Mouse (Mus musculus) midbrain, embryonic 11.5 days (tissue): ENCODE results near the gene Xndc1. TPM values are rescaled to one million over a fixed set of nuclear protein-coding genes. Genes with fewer than 3 reads are reported as not detected.
"Not testable (repeated sequence)": the region's sequence is repeated elsewhere in the genome, so short reads cannot be mapped to it uniquely, and the experiment has no call there.

Source experiments
- ATAC-seq: fragments of 200-750 bp; cut with Nextera tagmentation; 2 replicates; pipeline ENCODE4 v1.8.0; 2017; ENCODE audit warnings: moderate TSS enrichment, moderate library complexity; ENCODE audit not compliant: low FRiP score
- DNase-seq: peaks from one replicate; pipeline ENCODE4 v3.0.0; 2015; ENCODE audit warnings: low spot score; ENCODE audit errors: missing footprints
- H3K27ac ChIP-seq: fragments of 300-500 bp; sonication (generic); 2 replicates; pipeline ENCODE4 v1.5.1; 2014; ENCODE audit warnings: low read depth, low read length
- H3K27me3 ChIP-seq: fragments of 300-500 bp; sonication (generic); 2 replicates; pipeline ENCODE4 v1.6.1; 2014; ENCODE audit warnings: mild to moderate bottlenecking, low read length, moderate library complexity, mixed read lengths; ENCODE audit not compliant: control insufficient read depth, insufficient read depth
- H3K36me3 ChIP-seq: fragments of 300-500 bp; sonication (generic); 2 replicates; pipeline ENCODE4 v1.6.1; 2014; ENCODE audit warnings: mild to moderate bottlenecking, low read length, moderate library complexity, mixed read lengths; ENCODE audit not compliant: control insufficient read depth, insufficient read depth
- H3K4me1 ChIP-seq: fragments of 300-500 bp; sonication (generic); 2 replicates; pipeline ENCODE4 v1.6.1; 2014; ENCODE audit warnings: low read length; ENCODE audit not compliant: control insufficient read depth, insufficient read depth
- H3K4me2 ChIP-seq: fragments of 300-500 bp; sonication (generic); 2 replicates; pipeline ENCODE4 v1.6.1; 2014; ENCODE audit warnings: mild to moderate bottlenecking, moderate library complexity
- H3K4me3 ChIP-seq: fragments of 300-500 bp; sonication (generic); 2 replicates; pipeline ENCODE4 v1.5.1; 2014; ENCODE audit warnings: low read depth, low read length
- H3K9ac ChIP-seq: fragments of 300-500 bp; sonication (generic); 2 replicates; pipeline ENCODE4 v1.6.1; 2014; ENCODE audit warnings: low read length
- H3K9me3 ChIP-seq: fragments of 300-500 bp; sonication (generic); 2 replicates; pipeline ENCODE4 v1.6.1; 2016; ENCODE audit warnings: low read length; ENCODE audit not compliant: control insufficient read depth
- WGBS: fragments of 180-500 bp; shearing (Covaris S2); extraction: QIAGEN DNeasy Blood & Tissue Kit; methylation state at CpG from one replicate; pipeline ENCODE4 v1.1.7; 2014; 5-methylcytosine and 5-hydroxymethylcytosine counted together
- polyA plus RNA-seq: library from polyadenylated mRNA; unstranded; fragments of >200 nt; fragmentation: Nextera tagmentation; extraction: Ambion mirVana; gene quantifications from 2 replicates; pipeline ENCODE4 v1.2.1, GENCODE M21; 2014

Xndc1 gene
- 22.6 and 23.7 TPM in 2 replicates for polyA plus RNA-seq

- Histone ChIP-seq H3K4me1 (peaks cover 15% of the 10 kb centered on the region), H3K9me3 (no peaks in the 10 kb centered on the region), H3K9ac (peak within 1 kb of the TSS; percentile 68), H3K27me3 (no peaks in the 10 kb centered on the region), H3K36me3 (no peaks in the 10 kb centered on the region; the same call in 1 of the 2 replicates), H3K27ac (no peak within 1 kb of the TSS; the same call in 1 of the 2 replicates), H3K4me3 (peak within 1 kb of the TSS; percentile 47), H3K4me2 (peak within 1 kb of the TSS; percentile 59)
- DNase-seq, result peak; percentile 99
- ATAC-seq, result peak; percentile 100
- WGBS, result under 1% methylated on average over 56 of the region's 56 CpGs
Measured at GRCm38 (mm10) chr7:102065046-102065891, at the start of gene Xndc1, which contains the start of the genes Rnf121 and Xntrpc. TSS of gene Xndc1 (plus strand) at chr7:102065511. TSS of gene Rnf121 (minus strand) at chr7:102065469. TSS of gene Xntrpc (plus strand) at chr7:102065713.

- Histone ChIP-seq H3K4me2 (no peak overlapping the region), H3K4me3 (no peak overlapping the region), H3K9ac (no peak overlapping the region), H3K9me3 (no peaks in the 10 kb centered on the region), H3K4me1 (no peaks in the 10 kb centered on the region), H3K27me3 (no peaks in the 10 kb centered on the region), H3K27ac (no peak overlapping the region), H3K36me3 (peaks cover 40% of the 10 kb centered on the region)
- DNase-seq (no peak), ATAC-seq (no peak)
- 84% methylated on average over 4 of the region's 4 CpGs for WGBS
Measured at GRCm38 (mm10) chr7:102016936-102017335, 48.4 kb upstream of the Xndc1 start.

- ATAC-seq (no peak), DNase-seq (no peak)
- no peak overlapping the region for H3K9ac ChIP-seq
- H3K4me1 ChIP-seq, result no peaks in the 10 kb centered on the region
- WGBS, result 89% methylated on average over 5 of the region's 5 CpGs
- H3K36me3 ChIP-seq, result peaks cover 39% of the 10 kb centered on the region
- no peak overlapping the region for H3K27ac ChIP-seq
- H3K4me2 ChIP-seq, result no peak overlapping the region
- no peaks in the 10 kb centered on the region for H3K27me3 ChIP-seq
- no peak overlapping the region for H3K4me3 ChIP-seq
- no peaks in the 10 kb centered on the region for H3K9me3 ChIP-seq
Measured at GRCm38 (mm10) chr7:102017452-102017851, 47.9 kb upstream of the Xndc1 start.

- H3K4me3 ChIP-seq, result no peak overlapping the region
- H3K9ac ChIP-seq, result no peak overlapping the region
- no peaks in the 10 kb centered on the region for H3K4me1 ChIP-seq
- DNase-seq (no peak), ATAC-seq (no peak)
- H3K27me3 ChIP-seq, result no peaks in the 10 kb centered on the region
- WGBS, result 90% methylated on average over 7 of the region's 7 CpGs
- no peak overlapping the region for H3K27ac ChIP-seq
- peaks cover 33% of the 10 kb centered on the region for H3K36me3 ChIP-seq
- no peaks in the 10 kb centered on the region for H3K9me3 ChIP-seq
- H3K4me2 ChIP-seq, result no peak overlapping the region
Measured at GRCm38 (mm10) chr7:102018034-102018433, 47.3 kb upstream of the Xndc1 start.

GRCm38 (mm10) chr7:102018590-102018989 is 46.7 kb upstream of the Xndc1 start, which contains the start of gene Il18bp:
TSS of gene Il18bp (minus strand) at chr7:102018690.
- no peak within 1 kb of the TSS for H3K27ac ChIP-seq
- ATAC-seq (no peak), DNase-seq (no peak)
- H3K4me2 ChIP-seq, result no peak within 1 kb of the TSS
- H3K4me1 ChIP-seq, result no peaks in the 10 kb centered on the region
- peaks cover 32% of the 10 kb centered on the region for H3K36me3 ChIP-seq
- H3K9ac ChIP-seq, result no peak within 1 kb of the TSS
- no peaks in the 10 kb centered on the region for H3K27me3 ChIP-seq
- H3K9me3 ChIP-seq, result no peaks in the 10 kb centered on the region
- WGBS, result 87% methylated on average over 3 of the region's 3 CpGs
- H3K4me3 ChIP-seq, result no peak within 1 kb of the TSS

- Histone ChIP-seq H3K4me2 (no peak overlapping the region), H3K9ac (no peak overlapping the region), H3K27me3 (no peaks in the 10 kb centered on the region), H3K4me1 (no peaks in the 10 kb centered on the region), H3K9me3 (no peaks in the 10 kb centered on the region), H3K4me3 (no peak overlapping the region), H3K36me3 (peaks cover 26% of the 10 kb centered on the region), H3K27ac (no peak overlapping the region)
- DNase-seq (no peak), ATAC-seq (no peak)
- 68% methylated on average over 3 of the region's 3 CpGs for WGBS
Measured at GRCm38 (mm10) chr7:102019362-102019761, 45.9 kb upstream of the Xndc1 start.

GRCm38 (mm10) chr7:102020934-102021333 is 44.4 kb upstream of the Xndc1 start:
- WGBS, result 96% methylated on average over 2 of the region's 2 CpGs
- not testable (repeated sequence) for H3K4me2 ChIP-seq, H3K9me3 ChIP-seq, ATAC-seq, H3K4me3 ChIP-seq, H3K27me3 ChIP-seq, H3K9ac ChIP-seq, H3K27ac ChIP-seq, H3K4me1 ChIP-seq, DNase-seq
- peaks cover 13% of the 10 kb centered on the region for H3K36me3 ChIP-seq

GRCm38 (mm10) chr7:102023821-102024220 is 41.5 kb upstream of the Xndc1 start:
- WGBS, result 97% methylated on average over 9 of the region's 9 CpGs

More at GRCm38 (mm10) chr7:102023821-102024220, 41.5 kb upstream of the Xndc1 start:
- H3K9ac ChIP-seq, result no peak overlapping the region
- peaks cover 12% of the 10 kb centered on the region; the same call in 1 of the 2 replicates for H3K36me3 ChIP-seq
- ATAC-seq (no peak), DNase-seq (no peak)
- H3K4me3 ChIP-seq, result no peak overlapping the region
- H3K4me1 ChIP-seq, result no peaks in the 10 kb centered on the region
- H3K27ac ChIP-seq, result no peak overlapping the region
- H3K4me2 ChIP-seq, result no peak overlapping the region
- H3K27me3 ChIP-seq, result no peaks in the 10 kb centered on the region
- H3K9me3 ChIP-seq, result no peaks in the 10 kb centered on the region
